Mouse (Mus musculus): ENCODE data around the gene Erfe. TPM values are rescaled to one million over a fixed set of nuclear protein-coding genes. Genes with fewer than 3 reads are reported as not detected.

The Erfe gene
- polyA plus RNA-seq, 1 experiment from 2014 or later = 9.5 TPM

- 89% methylated on average over 4 of the region's 4 CpGs for WGBS
- Histone ChIP-seq H3K9ac (no peak overlapping the region), H3K9me3 (no peaks in the 10 kb centered on the region), H3K27me3 (replicated peaks) (no peaks in the 10 kb centered on the region), H3K36me3 (peaks cover 62% of the 10 kb centered on the region), H3K4me2 (replicated peaks) (no peak overlapping the region), H3K27ac (no peak overlapping the region), H3K4me3 (replicated peaks) (no peak overlapping the region), H3K4me1 (replicated peaks) (no peaks in the 10 kb centered on the region)
- 0 out of 2 replicates have a peak, but pooled peaks have one; percentile 40 for ATAC-seq
Observed at GRCm38 (mm10) chr1:91381091-91381471, 14.9 kb downstream of the Erfe start.

GRCm38 (mm10) chr1:91390369-91390768 is 24.1 kb downstream of the Erfe start:
- ATAC-seq = peak; percentile 82
- Histone ChIP-seq H3K27me3 (replicated peaks) (no peaks in the 10 kb centered on the region), H3K4me3 (replicated peaks) (no peak overlapping the region), H3K9me3 (no peaks in the 10 kb centered on the region), H3K27ac (no peak overlapping the region), H3K4me1 (replicated peaks) (0 out of 2 replicates have a peak, but pooled peaks cover 3% of the 10 kb centered on the region), H3K4me2 (replicated peaks) (no peak overlapping the region), H3K36me3 (peaks cover 19% of the 10 kb centered on the region), H3K9ac (no peak overlapping the region)
- WGBS = 74% methylated on average over 5 of the region's 5 CpGs

GRCm38 (mm10) chr1:91397927-91398259 is 31.7 kb downstream of the Erfe start:
- no peaks in the 10 kb centered on the region; the same call in none of the 2 replicates for H3K36me3 ChIP-seq
- H3K4me3 ChIP-seq (replicated peaks) = peak overlapping the region; percentile 89
- no peaks in the 10 kb centered on the region for H3K9me3 ChIP-seq
- ATAC-seq = peak; percentile 9; the same call in 1 of the 2 replicates
- peak overlapping the region; percentile 82 for H3K4me2 ChIP-seq (replicated peaks)
- peak overlapping the region; percentile 95 for H3K9ac ChIP-seq
- H3K27me3 ChIP-seq (replicated peaks) = no peaks in the 10 kb centered on the region
- H3K4me1 ChIP-seq (replicated peaks) = peaks cover 6% of the 10 kb centered on the region
- WGBS = 1% methylated on average over 12 of the region's 12 CpGs
- H3K27ac ChIP-seq = peak overlapping the region; percentile 86

- peak within 1 kb of the TSS; percentile 82 for H3K4me2 ChIP-seq (replicated peaks)
- H3K9ac ChIP-seq = peak within 1 kb of the TSS; percentile 95
- WGBS = under 1% methylated on average over 60 of the region's 91 CpGs
- H3K36me3 ChIP-seq = no peaks in the 10 kb centered on the region; the same call in 1 of the 2 replicates
- no peaks in the 10 kb centered on the region for H3K9me3 ChIP-seq
- peak within 1 kb of the TSS; percentile 86 for H3K27ac ChIP-seq
- H3K4me1 ChIP-seq (replicated peaks) = peaks cover 6% of the 10 kb centered on the region
- no peaks in the 10 kb centered on the region for H3K27me3 ChIP-seq (replicated peaks)
- ATAC-seq = peak; percentile 99
- H3K4me3 ChIP-seq (replicated peaks) = peak within 1 kb of the TSS; percentile 89
Observed at GRCm38 (mm10) chr1:91398260-91399062, 32.2 kb downstream of the Erfe start, which contains the start of gene Ilkap. TSS of gene Ilkap (minus strand) at chr1:91398815.

- WGBS = 17% methylated on average over 1 of the region's 1 CpGs
- Histone ChIP-seq H3K36me3 (no peaks in the 10 kb centered on the region), H3K27ac (no peak overlapping the region), H3K27me3 (replicated peaks) (no peaks in the 10 kb centered on the region), H3K4me3 (replicated peaks) (no peak overlapping the region), H3K4me2 (replicated peaks) (no peak overlapping the region), H3K4me1 (replicated peaks) (no peaks in the 10 kb centered on the region), H3K9ac (no peak overlapping the region), H3K9me3 (no peaks in the 10 kb centered on the region)
- no peak for ATAC-seq
Observed at GRCm38 (mm10) chr1:91404976-91405375, 38.7 kb downstream of the Erfe start.

- Histone ChIP-seq H3K4me2 (replicated peaks) (no peak overlapping the region), H3K27me3 (replicated peaks) (no peaks in the 10 kb centered on the region), H3K9me3 (no peaks in the 10 kb centered on the region), H3K4me3 (replicated peaks) (no peak overlapping the region), H3K36me3 (no peaks in the 10 kb centered on the region), H3K27ac (no peak overlapping the region), H3K9ac (no peak overlapping the region), H3K4me1 (replicated peaks) (no peaks in the 10 kb centered on the region)
- 0 out of 2 replicates have a peak, but pooled peaks have one; percentile 28 for ATAC-seq
- 55% methylated on average over 23 of the region's 23 CpGs for WGBS
Observed at GRCm38 (mm10) chr1:91405406-91406169, 39.4 kb downstream of the Erfe start.

- H3K9ac ChIP-seq = no peak overlapping the region
- H3K4me3 ChIP-seq (replicated peaks) = no peak overlapping the region
- H3K36me3 ChIP-seq = no peaks in the 10 kb centered on the region
- peaks cover 12% of the 10 kb centered on the region for H3K4me1 ChIP-seq (replicated peaks)
- no peak overlapping the region for H3K27ac ChIP-seq
- no peaks in the 10 kb centered on the region for H3K27me3 ChIP-seq (replicated peaks)
- H3K4me2 ChIP-seq (replicated peaks) = no peak overlapping the region
- ATAC-seq = no peak
- no peaks in the 10 kb centered on the region for H3K9me3 ChIP-seq
- WGBS = 76% methylated on average over 4 of the region's 4 CpGs
Observed at GRCm38 (mm10) chr1:91407819-91408218, 41.6 kb downstream of the Erfe start.

- ATAC-seq = no peak
- H3K27ac ChIP-seq = no peak overlapping the region
- WGBS = 74% methylated on average over 8 of the region's 8 CpGs
- H3K27me3 ChIP-seq (replicated peaks) = no peaks in the 10 kb centered on the region
- peak overlapping the region; percentile 68 for H3K4me3 ChIP-seq (replicated peaks)
- H3K9ac ChIP-seq = peak overlapping the region; percentile 89
- H3K36me3 ChIP-seq = no peaks in the 10 kb centered on the region
- H3K9me3 ChIP-seq = no peaks in the 10 kb centered on the region
- peak overlapping the region; percentile 96 for H3K4me2 ChIP-seq (replicated peaks)
- peaks cover 30% of the 10 kb centered on the region for H3K4me1 ChIP-seq (replicated peaks)
Observed at GRCm38 (mm10) chr1:91411631-91412285, 45.5 kb downstream of the Erfe start.

- peak; percentile 62 for ATAC-seq
- Histone ChIP-seq H3K4me3 (replicated peaks) (peak overlapping the region; percentile 68), H3K4me2 (replicated peaks) (peak overlapping the region; percentile 96), H3K27ac (peak overlapping the region; percentile 70), H3K36me3 (no peaks in the 10 kb centered on the region), H3K9ac (peak overlapping the region; percentile 89), H3K9me3 (no peaks in the 10 kb centered on the region), H3K4me1 (replicated peaks) (peaks cover 30% of the 10 kb centered on the region), H3K27me3 (replicated peaks) (no peaks in the 10 kb centered on the region)
- WGBS = 3% methylated on average over 59 of the region's 65 CpGs
Observed at GRCm38 (mm10) chr1:91412286-91413029, 46.2 kb downstream of the Erfe start.

- WGBS = under 1% methylated on average over 34 of the region's 34 CpGs
- Histone ChIP-seq H3K27me3 (replicated peaks) (no peaks in the 10 kb centered on the region), H3K4me2 (replicated peaks) (peak overlapping the region; percentile 96), H3K9me3 (no peaks in the 10 kb centered on the region), H3K36me3 (no peaks in the 10 kb centered on the region), H3K4me1 (replicated peaks) (peaks cover 30% of the 10 kb centered on the region), H3K27ac (peak overlapping the region; percentile 90), H3K9ac (peak overlapping the region; percentile 89), H3K4me3 (replicated peaks) (peak overlapping the region; percentile 68)
- ATAC-seq = peak; percentile 96
Observed at GRCm38 (mm10) chr1:91413030-91413506, 46.8 kb downstream of the Erfe start.

GRCm38 (mm10) chr1:91413536-91413897 is 47.3 kb downstream of the Erfe start:
- WGBS = under 1% methylated on average over 14 of the region's 14 CpGs
- ATAC-seq = peak; percentile 11
- peak overlapping the region; percentile 51 for H3K9ac ChIP-seq
- no peaks in the 10 kb centered on the region for H3K27me3 ChIP-seq (replicated peaks)
- peak overlapping the region; percentile 68 for H3K4me3 ChIP-seq (replicated peaks)
- H3K4me2 ChIP-seq (replicated peaks) = peak overlapping the region; percentile 96
- no peaks in the 10 kb centered on the region for H3K9me3 ChIP-seq
- H3K4me1 ChIP-seq (replicated peaks) = peaks cover 30% of the 10 kb centered on the region
- no peaks in the 10 kb centered on the region for H3K36me3 ChIP-seq
- peak overlapping the region; percentile 90 for H3K27ac ChIP-seq

All from intestine, embryonic 15.5 days (tissue).